9 mouse cellular contexts compared by ENCODE assay signal in the genomic region with DNA sequence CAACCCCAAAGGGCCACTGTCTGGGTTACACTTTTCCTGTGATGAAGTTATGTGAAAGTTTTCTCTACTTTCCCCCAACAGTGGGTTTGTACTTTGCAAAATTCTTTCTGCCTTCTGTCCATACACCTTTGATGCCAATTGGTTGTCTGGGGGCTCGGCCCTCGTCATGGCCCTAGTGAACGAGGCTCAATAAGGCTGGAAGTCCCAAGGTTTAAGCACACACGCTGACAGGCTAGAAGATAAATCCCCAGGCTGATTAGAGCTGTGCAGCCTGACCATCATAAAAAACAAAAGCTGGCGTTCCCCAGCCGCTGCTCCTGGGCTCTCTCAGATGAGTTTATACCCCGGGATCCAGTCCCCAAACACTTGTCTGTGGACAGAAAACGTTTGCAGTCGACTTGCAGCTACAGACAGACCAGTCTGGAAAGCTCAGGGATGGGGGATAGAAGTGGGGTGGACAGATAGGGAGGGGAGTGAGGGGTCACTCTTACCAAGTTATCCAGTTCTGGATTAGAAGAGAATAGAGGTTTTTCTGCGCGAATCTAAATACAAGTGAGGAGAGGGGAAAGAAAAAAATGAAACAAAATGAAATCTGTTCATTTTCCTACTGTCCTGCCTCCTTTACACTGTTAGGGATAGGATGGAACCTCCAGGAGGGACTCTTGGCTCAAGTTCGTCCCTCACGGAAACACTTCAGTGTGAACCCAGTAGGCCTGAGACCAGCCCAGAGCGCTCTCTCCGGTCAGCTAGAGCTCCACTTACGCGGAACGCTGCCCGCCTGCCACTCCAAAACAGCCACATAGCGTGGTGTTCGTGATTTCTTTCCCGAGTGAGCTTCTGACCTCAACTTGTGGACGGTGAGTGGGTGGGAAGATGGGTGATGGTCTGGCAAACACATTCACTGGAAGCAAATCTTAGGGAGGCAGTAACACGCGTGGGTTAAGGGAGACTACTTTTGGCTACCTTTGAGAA. TPM values are rescaled to one million over a fixed set of nuclear protein-coding genes. Genes with fewer than 3 reads are reported as not detected.
A peak's percentile ranks its signal among the peaks of the same experiment; 100 is the strongest.
DNase-seq lines count a peak whose midpoint lies in the region; ATAC-seq and TF ChIP-seq lines count a peak whose summit lies in the region.
"Had no signal": no experiment of that assay in that cellular context is flagged by ENCODE, and none has a peak within 500 bp of the region (broad histone marks: within the 10 kb centered on the region; RNA-seq: fewer than 3 reads in every experiment).

No protein-coding gene starts in this region.

- no peak for ATAC-seq in liver, embryonic 15.5 days (ENCODE audit: insufficient read depth)
- ATAC-seq in monocyte, adult 5-6 weeks (replicated peaks; ENCODE audit: insufficient number of reproducible peaks, low FRiP score, low TSS enrichment, poor library complexity, severe bottlenecking), result no peak

- intact Hi-C loops in heart, postnatal 14 days (cut with DNase I), result loop anchor here (5.0 kb wide), 2 partner anchors 56 to 1001 kb away; no protein-coding TSS in a partner anchor

- H3K4me3 ChIP-seq in kidney, adult 2 months (ENCODE audit: insufficient read depth, low read depth, low read length), result peak overlapping the region; percentile 23; the same call in 1 of the 2 replicates
- H3K4me3 ChIP-seq in liver, embryonic 15.5 days (replicated peaks), result peak overlapping the region; percentile 49

- TF ChIP-seq CTCF in kidney, adult 2 months (conservative IDR thresholded peaks at IDR 0.05; ENCODE audit: insufficient read depth, insufficient read length, low read depth, low read length), result no peak

- TF ChIP-seq POLR2A in kidney, adult 2 months (IDR thresholded peaks at IDR 0.05; ENCODE audit: low read depth, low read length), result no peak

- no peak for DNase-seq in kidney, adult 2 months
- DNase-seq in kidney, adult 8-10 months, result no peak
- peak; percentile 67 for DNase-seq in embryo, embryonic 11 days
- DNase-seq in heart, postnatal 14 days, result peak; percentile 53 to 60
- peak; percentile 68 for DNase-seq in retina, postnatal 1 day
- no peak for DNase-seq in right cerebral cortex, adult 2 months (ENCODE audit: low spot score in 2 of 2)

- H3K4me2 ChIP-seq in liver, embryonic 15.5 days, result peak overlapping the region; percentile 67

- H3K27ac ChIP-seq in kidney, adult 2 months (ENCODE audit: insufficient read depth, low read depth, low read length), result 0 out of 2 replicates have a peak overlapping the region, but pooled peaks have one; percentile 2
- no peak overlapping the region for H3K27ac ChIP-seq in liver, embryonic 15.5 days (replicated peaks)

- 60% methylated on average over 25 of the region's 25 CpGs for WGBS in kidney, adult 2 months
- WGBS in liver, embryonic 15.5 days (ENCODE audit: insufficient replicate concordance), result 26% methylated on average over 25 of the region's 25 CpGs

- H3K9ac ChIP-seq in liver, embryonic 15.5 days, result no peak overlapping the region

- no peaks in the 10 kb centered on the region for H3K9me3 ChIP-seq in liver, embryonic 15.5 days (replicated peaks)
- H3K9me3 ChIP-seq: G1E had no signal

- H3K4me1 ChIP-seq in kidney, adult 2 months (ENCODE audit: control insufficient read depth, insufficient read depth, low read length), result no peaks in the 10 kb centered on the region
- no peaks in the 10 kb centered on the region for H3K4me1 ChIP-seq in liver, embryonic 15.5 days (replicated peaks)

- no peaks in the 10 kb centered on the region for H3K27me3 ChIP-seq in kidney, adult 2 months (replicated peaks; ENCODE audit: control insufficient read depth, insufficient read depth, low read length)
- peaks cover 58% of the 10 kb centered on the region for H3K27me3 ChIP-seq in liver, embryonic 15.5 days

- H3K36me3 ChIP-seq in kidney, adult 2 months (ENCODE audit: control insufficient read depth, insufficient read depth, low read length), result no peaks in the 10 kb centered on the region
- H3K36me3 ChIP-seq in liver, embryonic 15.5 days (replicated peaks), result no peaks in the 10 kb centered on the region
- H3K36me3 ChIP-seq: G1E had no signal

RNA-seq across cellular contexts. Expression of a gene that starts 5.4 kb away (rescaled TPM):
- 6.2 TPM in 2 replicates for polyA plus RNA-seq in kidney, adult 2 months (2012; rRNA removed)
- total RNA-seq in heart, postnatal 14 days (2021), result 10 to 100 TPM; 30.1 to 33.9 TPM
- polyA plus RNA-seq in liver, embryonic 15.5 days (2015; fragmentation: Nextera tagmentation; extraction: Ambion mirVana), result 8.1 and 8.7 TPM in 2 replicates
- 6.7 to 11.1 TPM (median 10.2 TPM) in 3 replicates for total RNA-seq in monocyte, adult 5-6 weeks (2017)

Comparison
In these comparisons a context has a peak if more than half of its experiments do, and no peak if none do; other contexts are left out.
1. DNase-seq: peak in embryo, embryonic 11 days (single experiment), heart, postnatal 14 days (2 of 2) and retina, postnatal 1 day (single experiment); none in kidney, adult 2 months (single experiment), kidney, adult 8-10 months (0 of 2) and right cerebral cortex, adult 2 months (0 of 2).